Mouse (Mus musculus) kidney, postnatal 0 days (tissue): ENCODE results near the gene Trpv5. TPM values are rescaled to one million over a fixed set of nuclear protein-coding genes. Genes with fewer than 3 reads are reported as not detected.
A peak's percentile ranks its signal among the peaks of the same experiment; 100 is the strongest.

Experiments used
- ATAC-seq: fragments of 200-750 bp; cut with Nextera tagmentation; replicated peaks from 2 replicates; pipeline ENCODE4 v1.8.0; 2017; ENCODE audit warnings: low read depth, moderate number of reproducible peaks, moderate TSS enrichment, moderate library complexity; ENCODE audit not compliant: low FRiP score
- DNase-seq: peaks from one replicate; pipeline ENCODE4 v3.0.0-alpha.2; 2016; ENCODE audit warnings: low spot score
- H3K27ac ChIP-seq: fragments of 300-500 bp; sonication (generic); 2 replicates; pipeline ENCODE4 v1.5.1; 2014; ENCODE audit warnings: mild to moderate bottlenecking
- H3K27me3 ChIP-seq: fragments of 300-500 bp; sonication (generic); 2 replicates; pipeline ENCODE4 v1.6.1; 2014; ENCODE audit warnings: low read length, mixed read lengths; ENCODE audit not compliant: insufficient read depth
- H3K36me3 ChIP-seq: fragments of 300-500 bp; sonication (generic); 2 replicates; pipeline ENCODE4 v1.6.1; 2014; ENCODE audit warnings: low read length, mixed read lengths; ENCODE audit not compliant: insufficient read depth
- H3K4me1 ChIP-seq: fragments of 300-500 bp; sonication (generic); replicated peaks from 2 replicates; pipeline ENCODE4 v1.6.1; 2014; ENCODE audit warnings: antibody characterized with exemption, low read length, mixed read lengths; ENCODE audit not compliant: insufficient read depth
- H3K4me2 ChIP-seq: fragments of 300-500 bp; sonication (generic); 2 replicates; pipeline ENCODE4 v1.6.1; 2014; ENCODE audit warnings: mild to moderate bottlenecking, low read length, moderate library complexity, mixed read lengths
- H3K4me3 ChIP-seq: fragments of 300-500 bp; sonication (generic); replicated peaks from 2 replicates; pipeline ENCODE4 v1.5.1; 2014; ENCODE audit warnings: low read depth, low read length
- H3K9ac ChIP-seq: fragments of 300-500 bp; sonication (generic); 2 replicates; pipeline ENCODE4 v1.6.1; 2014; ENCODE audit warnings: low read depth, low read length
- H3K9me3 ChIP-seq: fragments of 300-500 bp; sonication (generic); replicated peaks from 2 replicates; pipeline ENCODE4 v1.6.1; 2016; ENCODE audit warnings: low read length, inconsistent platforms, mixed read lengths
- CTCF ChIP-seq: IDR thresholded peaks from 2 replicates; pipeline ENCODE4 v1.5.1; 2016; ENCODE audit warnings: antibody characterized with exemption, low read depth, mild to moderate bottlenecking, moderate library complexity
- WGBS: fragments of 180-500 bp; shearing (Covaris S2); extraction: QIAGEN DNeasy Blood & Tissue Kit; methylation state at CpG from one replicate; pipeline ENCODE4 v1.1.7; 2014; 5-methylcytosine and 5-hydroxymethylcytosine counted together
- polyA plus RNA-seq: library from polyadenylated mRNA; unstranded; fragments of >200 nt; fragmentation: Nextera tagmentation; extraction: Ambion mirVana; gene quantifications from 2 replicates; pipeline ENCODE4 v1.2.1, GENCODE M21; 2015

The Trpv5 gene
- polyA plus RNA-seq, 1 experiment from 2014 or later = 9.4 TPM

DNA sequence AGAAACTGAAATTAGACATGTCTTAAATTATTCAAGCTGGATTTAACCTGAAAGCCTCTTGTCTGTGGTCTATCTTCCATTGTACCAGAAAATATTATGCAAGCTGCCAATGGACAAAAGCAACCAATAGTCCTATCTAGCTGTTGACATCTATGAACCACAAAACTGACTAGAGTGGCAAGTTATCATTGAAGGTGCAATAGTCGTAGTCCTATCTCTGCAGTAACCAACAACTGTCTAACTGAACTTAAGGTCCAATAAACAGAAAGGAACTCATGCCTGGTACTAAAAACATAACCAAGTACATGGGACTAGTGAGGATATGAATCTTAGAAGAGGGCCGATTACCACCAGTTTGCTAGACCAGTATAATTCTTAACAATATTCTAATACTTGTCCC is 4.0 kb downstream of the Trpv5 start:
- Histone ChIP-seq H3K4me3 (no peak overlapping the region), H3K36me3 (no peaks in the 10 kb centered on the region), H3K9ac (no peak overlapping the region), H3K4me2 (no peak overlapping the region), H3K4me1 (no peaks in the 10 kb centered on the region), H3K27me3 (no peaks in the 10 kb centered on the region), H3K9me3 (no peaks in the 10 kb centered on the region), H3K27ac (no peak overlapping the region)
- ATAC-seq = no peak
- WGBS = 93% methylated on average over 2 of the region's 2 CpGs
- no peak for TF ChIP-seq CTCF
- no peak for DNase-seq

DNA sequence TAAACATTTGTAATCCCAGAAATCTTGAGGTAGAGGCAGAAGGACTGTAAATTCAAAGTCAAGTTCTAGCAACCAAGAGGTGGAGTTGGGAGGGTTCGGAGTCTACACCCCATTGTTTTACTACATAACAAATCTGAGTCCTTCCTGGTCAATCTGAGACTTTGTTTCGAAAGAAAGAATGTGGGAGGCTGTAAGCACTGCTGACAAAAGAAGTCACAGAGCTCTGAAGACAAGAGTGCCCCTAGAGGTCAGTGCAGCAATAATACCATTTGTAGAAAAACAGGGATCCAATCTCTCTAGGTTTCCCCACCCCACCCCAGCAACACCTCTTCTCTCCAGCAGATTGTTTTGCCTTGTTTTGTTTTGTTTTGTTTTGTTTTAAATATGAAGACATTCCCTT is 18.2 kb downstream of the Trpv5 start:
- Histone ChIP-seq H3K9ac (no peak overlapping the region), H3K9me3 (no peaks in the 10 kb centered on the region), H3K27ac (no peak overlapping the region), H3K4me1 (no peaks in the 10 kb centered on the region), H3K4me3 (no peak overlapping the region), H3K27me3 (no peaks in the 10 kb centered on the region), H3K36me3 (no peaks in the 10 kb centered on the region), H3K4me2 (no peak overlapping the region)
- no peak for ATAC-seq
- 35% methylated on average over 2 of the region's 2 CpGs for WGBS
- DNase-seq = peak; percentile 34
- peak; percentile 61 for TF ChIP-seq CTCF

DNA sequence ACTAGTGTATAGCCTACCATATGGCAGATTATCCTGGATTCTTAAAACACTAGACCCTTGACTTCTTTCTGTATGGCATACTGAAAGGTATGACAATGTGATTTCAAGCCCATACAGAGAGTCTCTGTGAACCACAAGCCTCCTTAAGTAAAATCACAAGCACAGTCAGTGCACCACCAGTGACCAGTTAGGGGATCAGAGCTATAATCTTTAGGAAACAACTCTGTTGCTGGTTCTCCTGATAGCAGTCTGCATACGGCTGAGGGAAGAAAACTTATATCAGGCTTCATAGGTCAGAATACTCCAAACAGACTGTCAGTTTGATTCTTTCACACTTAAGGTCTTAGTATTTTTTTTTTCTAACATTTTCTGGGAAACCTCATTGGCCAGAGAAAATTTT is 22.1 kb downstream of the Trpv5 start:
- TF ChIP-seq CTCF = no peak

DNA sequence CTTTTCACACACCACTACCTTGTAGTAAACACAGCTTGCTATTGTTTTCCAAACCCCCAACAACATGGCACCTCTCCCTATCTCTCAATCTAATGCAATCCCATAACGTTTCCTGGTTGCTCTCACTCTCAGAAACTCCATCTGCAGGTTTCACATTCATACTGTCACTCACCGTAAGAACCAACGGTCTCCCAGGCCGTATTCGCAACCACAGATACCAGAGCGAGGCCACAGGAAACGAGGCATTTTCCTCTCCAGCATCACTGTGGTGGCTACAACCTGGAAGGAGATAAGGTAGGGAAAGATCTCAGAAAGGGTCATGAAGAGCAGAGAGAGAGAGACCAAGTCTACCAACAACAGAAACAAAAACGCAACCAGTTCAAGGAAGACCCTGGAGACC is 25.9 kb downstream of the Trpv5 start:
- ATAC-seq = no peak
- TF ChIP-seq CTCF = no peak
- WGBS = 82% methylated on average over 8 of the region's 8 CpGs

More for the DNA sequence above, 22.1 kb downstream of the Trpv5 start:
- H3K27ac ChIP-seq = no peak overlapping the region
- H3K9me3 ChIP-seq = no peaks in the 10 kb centered on the region
- no peak overlapping the region for H3K4me2 ChIP-seq
- H3K36me3 ChIP-seq = no peaks in the 10 kb centered on the region
- no peak overlapping the region for H3K9ac ChIP-seq
- H3K4me1 ChIP-seq = no peaks in the 10 kb centered on the region
- WGBS = 43% methylated on average over 1 of the region's 1 CpGs
- H3K27me3 ChIP-seq = no peaks in the 10 kb centered on the region
- no peak overlapping the region for H3K4me3 ChIP-seq
- ATAC-seq (no peak), DNase-seq (no peak)

DNA sequence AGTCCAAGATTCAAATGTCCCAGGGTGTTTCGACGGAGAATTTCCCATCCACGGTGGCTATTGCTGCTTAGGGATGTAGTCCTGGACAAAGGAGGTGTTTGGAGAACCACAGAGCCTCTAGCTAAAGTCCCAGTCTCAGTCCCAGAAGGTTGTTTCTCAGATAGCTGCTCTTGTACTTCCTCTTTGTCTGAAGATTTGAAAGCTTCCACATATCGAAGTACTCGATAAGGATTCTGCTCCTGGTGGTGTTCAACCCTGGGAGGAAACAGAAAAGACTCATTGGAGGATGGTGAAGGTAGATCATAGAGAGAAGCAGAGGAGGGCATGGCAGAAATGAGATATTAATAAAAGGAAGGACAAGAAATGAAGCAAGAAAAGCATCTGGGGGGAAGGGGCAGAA is 27.4 kb downstream of the Trpv5 start:
- no peaks in the 10 kb centered on the region for H3K4me1 ChIP-seq
- ATAC-seq (no peak), DNase-seq (no peak)
- no peaks in the 10 kb centered on the region for H3K9me3 ChIP-seq
- no peak for TF ChIP-seq CTCF
- no peaks in the 10 kb centered on the region for H3K36me3 ChIP-seq
- WGBS = 90% methylated on average over 5 of the region's 5 CpGs
- no peak overlapping the region for H3K4me3 ChIP-seq
- H3K27ac ChIP-seq = no peak overlapping the region
- no peak overlapping the region for H3K9ac ChIP-seq
- H3K27me3 ChIP-seq = no peaks in the 10 kb centered on the region
- H3K4me2 ChIP-seq = no peak overlapping the region

More for the DNA sequence above, 25.9 kb downstream of the Trpv5 start:
- H3K36me3 ChIP-seq = no peaks in the 10 kb centered on the region
- no peaks in the 10 kb centered on the region for H3K4me1 ChIP-seq
- no peaks in the 10 kb centered on the region for H3K27me3 ChIP-seq
- H3K27ac ChIP-seq = no peak overlapping the region
- H3K4me3 ChIP-seq = no peak overlapping the region
- no peaks in the 10 kb centered on the region for H3K9me3 ChIP-seq
- H3K4me2 ChIP-seq = no peak overlapping the region
- no peak overlapping the region for H3K9ac ChIP-seq
- no peak for DNase-seq

DNA sequence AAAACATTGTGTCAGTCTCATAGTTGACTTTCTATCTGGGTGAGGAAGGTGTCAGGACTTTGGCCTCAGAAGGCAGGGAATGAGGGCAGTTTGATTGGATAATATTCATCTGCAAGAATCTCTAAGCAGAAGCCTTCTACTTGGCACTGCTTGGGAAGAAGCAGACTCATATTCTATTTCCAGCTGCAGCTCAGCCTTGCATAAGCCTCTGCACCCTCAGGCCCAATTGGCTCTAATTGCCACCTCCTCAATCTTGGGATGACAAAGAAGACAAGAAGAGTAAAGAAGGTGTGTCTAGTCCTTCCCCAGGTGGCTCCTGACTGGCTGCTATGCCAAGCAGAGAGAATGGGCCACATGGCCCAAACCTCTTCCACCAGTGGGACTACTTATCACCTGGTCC is 33.9 kb downstream of the Trpv5 start:
- ATAC-seq (no peak), DNase-seq (no peak)
- Histone ChIP-seq H3K27ac (no peak overlapping the region), H3K27me3 (no peaks in the 10 kb centered on the region), H3K4me3 (no peak overlapping the region), H3K9me3 (no peaks in the 10 kb centered on the region), H3K4me1 (no peaks in the 10 kb centered on the region), H3K36me3 (no peaks in the 10 kb centered on the region), H3K4me2 (no peak overlapping the region), H3K9ac (no peak overlapping the region)
- TF ChIP-seq CTCF = no peak

DNA sequence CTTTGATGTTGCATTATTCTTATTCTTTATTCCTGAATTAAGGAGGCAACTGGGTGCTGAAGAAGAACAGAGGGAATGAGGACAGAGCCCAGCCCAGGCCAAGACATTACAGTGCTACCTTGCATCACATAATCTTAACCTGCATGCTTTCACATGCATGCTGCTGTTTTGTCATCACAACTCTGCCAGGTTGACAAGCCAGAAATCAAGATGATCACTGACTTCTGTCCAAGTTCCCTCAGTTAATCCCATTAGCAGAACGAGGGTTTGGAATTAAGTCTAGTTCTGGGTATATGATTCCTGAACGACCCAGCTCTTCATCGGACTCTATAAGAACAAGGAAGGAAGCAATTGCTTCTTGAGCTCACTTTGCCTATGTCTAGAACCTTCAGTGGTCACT is 34.3 kb downstream of the Trpv5 start:
- no peak for TF ChIP-seq CTCF
- no peak overlapping the region for H3K27ac ChIP-seq
- WGBS = 87% methylated on average over 3 of the region's 3 CpGs
- no peaks in the 10 kb centered on the region for H3K9me3 ChIP-seq
- no peaks in the 10 kb centered on the region for H3K27me3 ChIP-seq
- DNase-seq (no peak), ATAC-seq (no peak)
- H3K36me3 ChIP-seq = no peaks in the 10 kb centered on the region
- H3K4me3 ChIP-seq = no peak overlapping the region
- H3K9ac ChIP-seq = no peak overlapping the region
- no peak overlapping the region for H3K4me2 ChIP-seq
- no peaks in the 10 kb centered on the region for H3K4me1 ChIP-seq
